Mouse (Mus musculus) ES-E14 (cell line): ENCODE results near the gene Acly. TPM values are rescaled to one million over a fixed set of nuclear protein-coding genes. Genes with fewer than 3 reads are reported as not detected.

Source experiments
- DNase-seq: peaks from one replicate; pipeline ENCODE4 v3.0.0-alpha.2; 2013; ENCODE audit warnings: low read depth, low spot score
- H3K27ac ChIP-seq: 2 replicates; pipeline ENCODE4 v1.5.1; 2012; ENCODE audit warnings: low read depth, mild to moderate bottlenecking, low read length, moderate library complexity, mixed read lengths; ENCODE audit not compliant: poor library complexity, insufficient read depth, severe bottlenecking
- H3K36me3 ChIP-seq: 2 replicates; pipeline ENCODE4 v1.6.1; 2012; ENCODE audit warnings: mild to moderate bottlenecking, low read length, moderate library complexity, mixed read lengths; ENCODE audit not compliant: control insufficient read depth, poor library complexity, insufficient read depth, severe bottlenecking
- H3K4me1 ChIP-seq, 2 experiments: fragments of 150-350 bp in 1 of 2; sonication (generic) in 1 of 2; 2 replicates each; pipeline ENCODE4 v1.6.1; 2012; ENCODE audit warnings: low read length in 2 of 2, mild to moderate bottlenecking in 1 of 2, mixed read lengths in 1 of 2; ENCODE audit not compliant: control insufficient read depth in 2 of 2, insufficient read depth in 2 of 2, poor library complexity in 1 of 2
- H3K4me3 ChIP-seq, 2 experiments: fragments of 150-350 bp in 1 of 2; sonication (generic) in 1 of 2; 2 replicates each; pipeline ENCODE4 v1.5.1; 2012; ENCODE audit warnings: low read length in 2 of 2, low read depth in 1 of 2, mild to moderate bottlenecking in 1 of 2, mixed read lengths in 1 of 2; ENCODE audit not compliant: insufficient read depth in 1 of 2, poor library complexity in 1 of 2, severe bottlenecking in 1 of 2
- H3K9ac ChIP-seq: 2 replicates; pipeline ENCODE4 v1.6.1; 2012; ENCODE audit warnings: low read depth, mild to moderate bottlenecking, low read length, mixed read lengths; ENCODE audit not compliant: poor library complexity, insufficient read depth, severe bottlenecking
- H3K9me3 ChIP-seq: fragments of 150-350 bp; sonication (generic); 2 replicates; pipeline ENCODE4 v1.6.1; 2012; ENCODE audit warnings: low read depth, mild to moderate bottlenecking, low read length; ENCODE audit not compliant: control insufficient read depth, insufficient read depth
- CHD2 ChIP-seq: IDR thresholded peaks from 2 replicates; pipeline ENCODE4 v1.6.1; 2014; ENCODE audit warnings: mild to moderate bottlenecking, low read depth, low read length, inconsistent platforms
- HCFC1 ChIP-seq: IDR thresholded peaks from 2 replicates; pipeline ENCODE4 v1.6.1; 2012; ENCODE audit warnings: low read length, inconsistent platforms, borderline replicate concordance; ENCODE audit not compliant: insufficient read depth
- MAFK ChIP-seq: IDR thresholded peaks from 2 replicates; pipeline ENCODE4 v1.6.1; 2014; ENCODE audit warnings: mild to moderate bottlenecking, low read depth, low read length, inconsistent platforms; ENCODE audit not compliant: insufficient read depth
- ZC3H11A ChIP-seq: IDR thresholded peaks from 2 replicates; pipeline ENCODE4 v1.6.1; 2012; ENCODE audit warnings: low read depth, mild to moderate bottlenecking, inconsistent platforms, low read length, borderline replicate concordance
- ZNF384 ChIP-seq: IDR thresholded peaks from 2 replicates; pipeline ENCODE4 v1.6.1; 2012; ENCODE audit warnings: low read depth, low read length, inconsistent platforms
- in situ Hi-C, 2 experiments: fragments of 600-800 bp; cut with MboI; formaldehyde crosslinking; loops; one replicate each; pipeline ENCODE4 v1.15.1; 2025; ENCODE audit warnings: low sequenced_read_pairs in 2 of 2, inconsistent platforms in 1 of 2; ENCODE audit not compliant: unreplicated experiment in 2 of 2
- total RNA-seq: library from RNA; depleted of rRNA; stranded (reverse); fragments of 300-350 nt; gene quantifications from 2 replicates; pipeline ENCODE4 v1.2.3, GENCODE M21; 2012; rRNA removed

Gene Acly
- total RNA-seq, result 202 and 209 TPM in 2 replicates

- peak within 1 kb of the TSS; percentile 88 to 96 for H3K4me3 ChIP-seq
- in situ Hi-C loops, result no loop called here
- H3K27ac ChIP-seq, result peak within 1 kb of the TSS; percentile 65
- peak within 1 kb of the TSS; percentile 95 for H3K9ac ChIP-seq
- H3K9me3 ChIP-seq, result no peaks in the 10 kb centered on the region
- peaks cover 3 to 15% of the 10 kb centered on the region in 2 experiments; a peak in 2 of 4 replicates for H3K4me1 ChIP-seq
- TF ChIP-seq CHD2 (no peak), HCFC1 (peak; percentile 90), ZNF384 (no peak), ZC3H11A (no peak), MAFK (no peak)
- DNase-seq, result peak; percentile 100
- H3K36me3 ChIP-seq, result peaks cover 18% of the 10 kb centered on the region
These were observed at the start of gene Acly for GRCm38 (mm10) chr11:100527458-100528374. TSS of gene Acly (minus strand) at chr11:100528000.

- Histone ChIP-seq H3K36me3 (peaks cover 29% of the 10 kb centered on the region), H3K9ac (no peak overlapping the region), H3K9me3 (no peaks in the 10 kb centered on the region), H3K4me3 (0 out of 4 replicates have a peak overlapping the region, but pooled peaks of 1 of the 2 experiments have one; percentile 1), H3K27ac (no peak overlapping the region), H3K4me1 (peaks cover 0 to 8% of the 10 kb centered on the region in 2 experiments; a peak in 2 of 4 replicates)
- in situ Hi-C loops, result no loop called here
- DNase-seq, result no peak
- TF ChIP-seq ZC3H11A (no peak), ZNF384 (no peak), HCFC1 (no peak), MAFK (no peak), CHD2 (no peak)
These were observed 48.5 kb upstream of the Acly start for GRCm38 (mm10) chr11:100576256-100576655.

DNA sequence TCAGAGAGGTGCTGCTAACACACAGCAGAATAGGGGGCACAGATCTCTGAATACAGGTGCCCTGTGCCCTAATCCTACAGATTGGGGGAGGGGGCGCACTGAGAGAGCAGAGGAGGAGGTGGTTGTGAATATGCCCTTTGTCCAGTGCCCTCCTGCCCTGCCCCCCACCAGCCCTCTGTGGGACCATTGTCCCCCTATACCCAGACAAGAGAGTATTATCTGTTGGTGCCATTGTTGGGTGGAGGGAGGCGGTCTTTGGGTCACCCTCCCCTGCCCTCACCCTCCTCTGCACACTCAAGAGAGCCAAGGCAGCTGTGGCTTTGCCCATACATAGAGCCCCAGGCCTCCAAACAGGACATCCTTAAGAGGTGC lies 47.7 kb upstream of the Acly start:
- TF ChIP-seq ZNF384 (no peak), ZC3H11A (no peak), HCFC1 (no peak), MAFK (no peak)
- Histone ChIP-seq H3K4me1 (peaks cover 0 to 8% of the 10 kb centered on the region in 2 experiments; a peak in 2 of 4 replicates), H3K9me3 (no peaks in the 10 kb centered on the region), H3K36me3 (peaks cover 23% of the 10 kb centered on the region), H3K27ac (no peak overlapping the region), H3K4me3 (peak overlapping the region; percentile 70 to 77), H3K9ac (peak overlapping the region; percentile 57; the same call in 1 of the 2 replicates)
- in situ Hi-C loops, result no loop called here
- no peak for DNase-seq

- H3K9ac ChIP-seq, result peak within 1 kb of the TSS; percentile 57
- no peaks in the 10 kb centered on the region for H3K9me3 ChIP-seq
- H3K27ac ChIP-seq, result no peak within 1 kb of the TSS
- H3K4me3 ChIP-seq, result peak within 1 kb of the TSS; percentile 70 to 77
- in situ Hi-C loops, result loop anchor here in 1 of 2 experiments (5.0 kb wide), 1 partner anchor 122 kb away; no protein-coding TSS in a partner anchor
- peak; percentile 29 for DNase-seq
- H3K4me1 ChIP-seq, result peaks cover 0 to 8% of the 10 kb centered on the region in 2 experiments; a peak in 2 of 4 replicates
- H3K36me3 ChIP-seq, result peaks cover 18% of the 10 kb centered on the region
- TF ChIP-seq CHD2, result no peak
- no peak for TF ChIP-seq HCFC1
- no peak for TF ChIP-seq ZC3H11A
- no peak for TF ChIP-seq ZNF384
- TF ChIP-seq MAFK, result no peak
These were observed 47.1 kb upstream of the Acly start, which contains the start of gene Cnp for GRCm38 (mm10) chr11:100574708-100575483. TSS of gene Cnp (plus strand) at chr11:100574904.
